Mouse (Mus musculus) adrenal gland (tissue): ENCODE data around the gene 9930111J21Rik2.
"Not testable (repeated sequence)": the region's sequence is repeated elsewhere in the genome, so short reads cannot be mapped to it uniquely, and the experiment has no call there.

Experiments used
- intact Hi-C: fragments of 180-260 bp; cut with DNase I; formaldehyde crosslinking; loops from one replicate; pipeline ENCODE4 v1.15.1; 2025

The 9930111J21Rik2 gene

DNA sequence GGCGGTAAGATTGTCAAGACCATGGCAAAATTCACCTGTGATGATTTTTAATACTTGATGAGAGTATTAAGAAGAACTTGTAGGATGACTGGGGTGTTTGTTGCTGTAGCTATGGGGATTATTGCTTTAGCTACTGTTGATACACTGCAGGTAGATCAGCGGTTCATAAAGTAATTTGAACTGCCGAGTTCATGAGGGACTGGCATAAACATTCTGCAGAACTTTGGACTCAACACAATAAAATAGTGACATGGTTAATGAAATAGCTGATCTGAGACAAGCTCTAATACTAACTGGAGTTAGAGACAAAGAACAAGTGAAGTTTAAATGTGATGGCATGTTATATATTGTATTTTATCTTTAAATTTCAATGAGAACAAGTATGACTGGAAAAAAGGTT, 27.7 kb upstream of the 9930111J21Rik2 start:
- intact Hi-C loops: loop anchor here (1.0 to 10.0 kb wide), 2 partner anchors 156 to 174 kb away; partner anchors contain the start of gene Gm5431

- intact Hi-C loops: loop anchor here (10.0 kb wide), 1 partner anchor 172 kb away; the partner anchor contains the start of gene Gm5431
Observed at GRCm38 (mm10) chr11:49077012-49077411, 26.0 kb upstream of the 9930111J21Rik2 start.

GRCm38 (mm10) chr11:49076001-49076757, 25.1 kb upstream of the 9930111J21Rik2 start, which contains the start of gene Ifi47:
Ifi47 (plus strand) TSS chr11:49076587.
- intact Hi-C loops: loop anchor here (10.0 kb wide), 1 partner anchor 171 kb away; the partner anchor contains the start of gene Gm5431

DNA sequence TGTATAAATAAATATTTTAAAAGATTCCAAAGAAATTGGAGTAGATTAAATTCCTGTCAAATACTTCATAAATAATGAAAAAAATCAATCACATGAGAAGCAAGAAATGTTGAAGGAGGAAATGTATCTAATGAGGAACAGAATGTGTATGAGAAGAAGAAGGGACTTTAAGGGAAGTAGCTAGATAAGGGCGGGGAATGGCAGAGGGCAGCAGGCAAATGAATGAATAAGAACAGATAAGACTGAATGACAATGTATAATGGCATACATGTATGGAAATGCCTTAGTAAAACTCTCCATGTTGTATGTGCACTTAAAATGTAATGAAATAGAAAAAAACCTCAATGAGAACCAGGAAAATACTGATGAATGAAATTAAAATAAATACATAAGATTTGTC, 17.3 kb upstream of the 9930111J21Rik2 start:
- intact Hi-C loops: loop anchor here (5.0 kb wide), 1 partner anchor 71 kb away; no protein-coding TSS in a partner anchor

GRCm38 (mm10) chr11:49063713-49064469, 12.8 kb upstream of the 9930111J21Rik2 start, which contains the start of gene Tgtp2:
Tgtp2 (minus strand) TSS chr11:49064206.
- intact Hi-C loops: not testable (repeated sequence)

GRCm38 (mm10) chr11:49061865-49062264, 10.8 kb upstream of the 9930111J21Rik2 start:
- intact Hi-C loops: not testable (repeated sequence)

DNA sequence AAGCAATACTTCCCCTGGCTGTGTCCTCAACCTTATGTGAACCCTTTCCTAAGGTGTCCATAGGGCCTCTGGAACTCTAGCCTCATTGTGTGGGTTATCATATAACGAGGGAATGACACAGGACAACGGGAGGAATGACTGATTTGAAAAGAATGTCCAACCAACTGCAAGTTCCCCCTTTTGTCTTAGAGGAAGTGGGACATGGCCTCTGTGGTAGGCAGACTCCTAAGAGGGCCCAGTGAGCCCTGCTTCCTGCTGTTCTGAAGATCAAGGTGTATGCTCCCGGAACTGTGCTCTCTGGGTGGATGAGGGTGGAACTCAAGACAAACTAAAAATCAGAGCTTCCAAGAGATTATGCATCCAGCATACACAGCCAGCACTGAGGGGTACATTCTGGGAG, 9.0 kb upstream of the 9930111J21Rik2 start:
- intact Hi-C loops: not testable (repeated sequence)

GRCm38 (mm10) chr11:49051894-49052293, 852 bp upstream of the 9930111J21Rik2 start:
- intact Hi-C loops: not testable (repeated sequence)

- intact Hi-C loops: not testable (repeated sequence)
Observed at GRCm38 (mm10) chr11:49050064-49050463, 978 bp downstream of the 9930111J21Rik2 start.

DNA sequence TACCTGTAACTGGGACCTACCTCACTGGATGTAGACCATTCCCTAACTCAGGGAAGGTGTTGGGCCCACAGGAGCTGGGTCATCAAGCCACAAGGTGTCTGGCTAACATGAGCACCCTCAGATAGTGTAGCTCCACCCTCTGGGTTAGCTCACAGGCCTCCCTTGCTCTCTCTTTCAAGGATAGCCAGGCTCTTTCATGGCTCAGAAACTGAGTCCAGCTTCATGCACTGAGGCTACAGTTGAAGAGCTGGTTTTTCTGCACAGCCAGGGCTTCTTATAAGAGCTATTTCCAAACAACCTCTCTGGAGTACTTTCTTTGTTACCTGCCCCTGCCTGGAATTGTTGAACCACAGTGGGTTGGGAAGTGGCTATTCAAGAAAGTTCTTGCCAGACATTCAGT, 39.0 kb downstream of the 9930111J21Rik2 start:
- intact Hi-C loops: not testable (repeated sequence)

DNA sequence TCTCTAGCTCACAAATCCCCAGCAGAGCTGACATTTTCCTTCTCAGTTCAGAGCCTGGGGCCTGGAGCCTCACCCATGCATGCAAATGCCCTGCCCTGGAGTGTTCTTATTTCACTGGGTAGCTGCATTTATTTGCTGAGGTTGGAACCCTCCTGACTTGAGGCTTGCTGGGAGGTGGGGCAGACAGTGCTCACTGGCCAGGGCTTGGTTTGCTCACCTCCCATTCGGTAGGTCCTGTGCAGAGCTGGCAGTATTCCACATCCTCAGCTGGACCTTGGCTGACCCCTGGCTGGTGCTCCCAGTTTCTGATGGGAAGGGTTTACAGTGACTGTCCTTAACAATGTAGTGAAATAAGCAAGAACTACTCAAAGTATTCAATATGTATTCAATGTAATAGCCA, 44.3 kb downstream of the 9930111J21Rik2 start:
- intact Hi-C loops: not testable (repeated sequence)

- intact Hi-C loops: not testable (repeated sequence)
Observed at GRCm38 (mm10) chr11:49006317-49006716, 44.7 kb downstream of the 9930111J21Rik2 start.

DNA sequence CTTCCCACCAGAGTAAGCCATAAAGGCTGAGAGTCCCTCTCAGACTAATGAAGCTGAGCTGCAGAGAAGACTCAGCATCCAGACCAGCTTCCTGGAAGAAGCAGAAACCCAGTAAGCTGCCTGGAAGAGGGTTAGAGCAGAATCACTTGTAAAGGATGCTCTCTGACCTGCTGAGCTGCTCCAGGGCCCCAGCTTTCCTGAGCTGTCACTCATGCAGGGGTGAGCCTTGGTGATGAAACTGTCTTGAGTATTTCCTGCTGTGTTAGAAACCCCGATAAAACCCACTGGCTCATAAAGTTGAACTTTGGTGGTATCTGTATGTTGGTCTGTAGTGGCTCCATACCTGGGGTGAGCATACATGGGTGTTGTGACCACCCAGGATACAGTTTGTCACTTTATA, 50.6 kb downstream of the 9930111J21Rik2 start:
- intact Hi-C loops: not testable (repeated sequence)

DNA sequence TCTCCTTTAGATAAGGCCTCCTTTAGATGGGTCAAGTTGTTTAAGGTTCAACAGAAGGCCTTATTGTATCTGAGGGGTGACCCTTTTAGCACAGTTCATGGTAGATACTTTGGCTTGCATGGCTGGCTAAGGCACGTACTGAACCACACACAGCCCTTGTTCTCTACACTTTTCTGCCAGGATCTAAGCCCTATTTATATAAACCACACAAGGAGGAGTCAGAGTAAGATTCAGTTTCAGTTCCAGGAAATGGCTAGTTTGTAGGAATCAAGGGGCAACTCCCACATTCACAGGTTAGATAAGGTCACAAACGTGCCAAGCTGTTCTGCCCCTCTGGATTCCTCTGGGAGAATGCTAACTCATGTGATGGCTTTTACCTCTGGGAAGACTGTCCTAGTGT, 57.0 kb downstream of the 9930111J21Rik2 start, which contains the start of gene Tgtp1:
TSS of gene Tgtp1 (minus strand) at position 155 of the 400 bp plus-strand sequence.
- intact Hi-C loops: not testable (repeated sequence)

GRCm38 (mm10) chr11:48993296-48993695, 57.7 kb downstream of the 9930111J21Rik2 start:
- intact Hi-C loops: not testable (repeated sequence)

DNA sequence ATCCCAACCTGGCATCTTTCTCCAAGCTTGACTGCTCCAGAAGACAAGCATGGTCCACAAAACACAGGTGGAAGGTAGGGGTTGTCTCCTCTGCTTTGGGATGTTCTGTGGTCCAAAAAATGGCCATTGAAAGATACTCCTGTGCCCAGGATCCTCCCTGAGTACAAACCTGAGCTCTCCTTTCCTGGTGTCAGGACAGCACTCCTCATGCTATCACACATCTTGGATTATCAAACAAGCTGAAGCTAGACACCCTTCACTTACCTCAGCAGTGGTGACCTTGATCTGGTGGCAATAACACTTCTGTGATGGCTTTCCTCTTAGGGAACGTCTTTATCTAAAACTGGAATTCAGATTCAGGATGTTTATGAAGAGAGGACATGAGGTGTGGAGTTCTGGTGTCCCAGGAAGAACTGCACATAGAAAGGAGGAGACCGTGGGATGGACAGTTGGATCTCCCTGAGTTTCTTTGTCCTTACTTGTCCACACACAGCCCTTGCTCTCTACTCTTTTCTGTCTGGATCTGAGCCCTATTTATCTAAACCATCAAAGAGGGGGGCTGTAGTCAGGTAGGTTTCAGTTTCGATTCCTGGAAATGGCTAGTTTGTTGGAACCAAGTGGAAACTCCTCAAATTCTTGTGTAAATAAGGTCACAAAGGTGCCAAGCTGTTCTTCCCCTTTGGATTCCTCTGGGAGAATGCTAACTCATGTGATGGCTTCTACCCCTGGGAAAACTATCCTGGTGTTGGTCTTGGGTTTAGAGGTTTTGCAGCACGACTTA, 59.1 kb downstream of the 9930111J21Rik2 start, which contains the start of gene Gm12185:
TSS of gene Gm12185 (minus strand) at position 487 of the 781 bp plus-strand sequence.
- intact Hi-C loops: not testable (repeated sequence)

DNA sequence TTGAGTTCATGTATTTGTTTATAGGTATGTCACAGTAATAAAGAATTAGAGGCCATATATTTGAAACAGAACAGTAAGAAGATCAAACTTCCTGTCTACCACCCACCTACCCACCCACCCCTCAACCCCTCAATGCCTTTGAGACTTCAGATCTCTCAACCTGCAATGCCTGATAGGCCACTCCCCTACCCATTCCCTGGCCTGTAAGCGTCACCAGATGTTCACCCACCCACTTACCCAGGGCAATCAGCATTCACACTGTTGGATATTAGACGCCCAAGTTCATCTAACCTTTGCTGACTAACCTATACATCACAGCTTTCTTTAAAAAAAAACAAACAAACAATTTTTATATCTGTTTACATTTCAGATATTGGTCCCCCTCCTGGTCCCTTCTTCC, 61.1 kb downstream of the 9930111J21Rik2 start:
- intact Hi-C loops: not testable (repeated sequence)

DNA sequence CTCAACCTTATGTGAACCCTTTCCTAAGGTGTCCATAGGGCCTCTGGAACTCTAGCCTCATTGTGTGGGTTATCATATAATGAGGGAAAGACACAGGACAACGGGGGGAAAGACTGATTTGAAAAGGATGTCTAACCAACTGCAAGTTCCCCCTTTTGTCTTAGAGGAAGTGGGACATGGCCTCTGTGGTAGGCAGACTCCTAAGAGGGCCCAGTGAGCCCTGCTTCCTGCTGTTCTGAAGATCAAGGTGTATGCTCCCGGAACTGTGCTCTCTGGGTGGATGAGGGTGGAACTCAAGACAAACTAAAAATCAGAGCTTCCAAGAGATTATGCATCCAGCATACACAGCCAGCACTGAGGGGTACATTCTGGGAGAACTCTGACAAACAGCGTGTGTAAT, 62.8 kb downstream of the 9930111J21Rik2 start:
- intact Hi-C loops: not testable (repeated sequence)

DNA sequence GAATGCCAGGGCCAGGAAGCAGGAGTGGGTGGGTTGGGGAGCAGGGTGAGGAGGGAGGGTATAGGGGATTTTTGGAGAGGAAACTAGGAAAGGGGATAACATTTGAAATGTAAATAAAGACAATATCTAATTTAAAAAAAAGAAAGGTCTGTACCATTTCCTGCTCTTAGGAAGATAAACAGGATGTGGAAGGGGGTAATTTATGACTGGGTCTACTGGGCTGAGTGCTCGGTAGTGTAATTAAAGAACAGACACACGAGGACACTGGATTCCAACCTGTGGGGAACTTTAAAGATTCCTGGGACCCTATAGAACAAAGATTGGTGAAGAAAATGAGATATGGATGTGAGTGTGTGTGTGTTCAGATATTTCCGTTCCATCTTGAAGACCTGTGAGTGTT, 68.2 kb downstream of the 9930111J21Rik2 start:
- intact Hi-C loops: not testable (repeated sequence)

- intact Hi-C loops: not testable (repeated sequence)
Observed at GRCm38 (mm10) chr11:48980052-48980451, 71.0 kb downstream of the 9930111J21Rik2 start.

GRCm38 (mm10) chr11:48979251-48979650, 71.8 kb downstream of the 9930111J21Rik2 start, which contains the start of gene 9930111J21Rik1:
9930111J21Rik1 (minus strand) TSS chr11:48979398.
- intact Hi-C loops: not testable (repeated sequence)
